Mouse (Mus musculus) MEL (cell line): ENCODE measurements at regions not wholly inside any gene's neighbourhood (a gene's known extent, or its start where the extent isn't known, plus 50 kb on each side); places are given as distances from the start of the nearest gene placed in this dataset.

Experiments
- EP300 ChIP-seq, 2 experiments: IDR thresholded peaks; 2 replicates each; pipeline ENCODE4 v1.6.1; 2011; ENCODE audit warnings: improper control_type of control experiment in 2 of 2, low read length in 2 of 2, low read depth in 1 of 2, mild to moderate bottlenecking in 1 of 2
- MEF2A ChIP-seq: IDR thresholded peaks from 2 replicates; pipeline ENCODE4 v1.6.1; 2014; ENCODE audit warnings: low read depth, mild to moderate bottlenecking, inconsistent platforms, low read length, improper control_type of control experiment; ENCODE audit not compliant: poor library complexity, insufficient replicate concordance, severe bottlenecking; ENCODE audit errors: extremely low read depth
- MXI1 ChIP-seq: IDR thresholded peaks from 2 replicates; pipeline ENCODE4 v1.6.1; 2011; ENCODE audit warnings: mild to moderate bottlenecking, low read depth, low read length, improper control_type of control experiment
- MYC ChIP-seq: IDR thresholded peaks from 2 replicates; pipeline ENCODE4 v1.6.1; 2011; ENCODE audit warnings: low read depth, mild to moderate bottlenecking, low read length, improper control_type of control experiment, moderate library complexity

GRCm38 (mm10) chr2:8427720-8428119 is 918.4 kb upstream of the Celf2 start:
- TF ChIP-seq MYC, result no peak
- no peak for TF ChIP-seq EP300 (IDR thresholded peaks at IDR 0.05; ENCODE audit: low read depth in 1 of 2, low read length in 2 of 2)
- TF ChIP-seq MXI1, result no peak
- TF ChIP-seq MEF2A, result no peak
